Mouse (Mus musculus): ENCODE measurements around the gene Tmbim6.

DNA sequence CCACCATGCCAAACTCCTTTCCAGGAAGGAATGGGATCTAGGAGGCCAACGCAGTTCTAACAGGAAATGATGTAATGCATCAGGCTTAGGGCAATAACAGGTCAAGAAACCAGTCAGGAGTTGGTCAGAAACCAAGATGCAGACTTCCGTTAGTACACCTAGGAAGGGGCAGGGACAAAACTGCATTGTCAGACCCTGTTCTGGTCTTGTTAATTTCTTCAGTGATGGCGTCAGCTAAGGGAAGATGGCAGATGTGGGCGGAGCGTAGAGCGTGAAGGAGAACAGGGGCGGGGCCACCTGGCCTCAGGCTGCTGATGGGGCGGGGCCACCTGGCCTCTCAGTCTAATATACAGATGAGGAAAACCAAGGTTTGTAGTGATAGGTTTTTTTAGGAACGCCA, 28.5 kb downstream of the Tmbim6 start:
- TF ChIP-seq CTCF (IDR thresholded peaks at IDR 0.05; ENCODE audit: extremely low read depth, insufficient read depth, low read length) (no peak), POLR2A (IDR thresholded peaks at IDR 0.05; ENCODE audit: extremely low read depth, insufficient read depth, low read length) (no peak)
